Mouse (Mus musculus) ES-Bruce4 (cell line): Measurements from ENCODE around the gene Lrrc28.

Source experiments
- CTCF ChIP-seq: IDR thresholded peaks from one replicate; pipeline ENCODE4 v1.8.1; 2011; ENCODE audit warnings: low read depth, low read length
- POLR2A ChIP-seq: IDR thresholded peaks from one replicate; pipeline ENCODE4 v1.8.1; 2011; ENCODE audit warnings: low read length; ENCODE audit not compliant: insufficient read depth

DNA sequence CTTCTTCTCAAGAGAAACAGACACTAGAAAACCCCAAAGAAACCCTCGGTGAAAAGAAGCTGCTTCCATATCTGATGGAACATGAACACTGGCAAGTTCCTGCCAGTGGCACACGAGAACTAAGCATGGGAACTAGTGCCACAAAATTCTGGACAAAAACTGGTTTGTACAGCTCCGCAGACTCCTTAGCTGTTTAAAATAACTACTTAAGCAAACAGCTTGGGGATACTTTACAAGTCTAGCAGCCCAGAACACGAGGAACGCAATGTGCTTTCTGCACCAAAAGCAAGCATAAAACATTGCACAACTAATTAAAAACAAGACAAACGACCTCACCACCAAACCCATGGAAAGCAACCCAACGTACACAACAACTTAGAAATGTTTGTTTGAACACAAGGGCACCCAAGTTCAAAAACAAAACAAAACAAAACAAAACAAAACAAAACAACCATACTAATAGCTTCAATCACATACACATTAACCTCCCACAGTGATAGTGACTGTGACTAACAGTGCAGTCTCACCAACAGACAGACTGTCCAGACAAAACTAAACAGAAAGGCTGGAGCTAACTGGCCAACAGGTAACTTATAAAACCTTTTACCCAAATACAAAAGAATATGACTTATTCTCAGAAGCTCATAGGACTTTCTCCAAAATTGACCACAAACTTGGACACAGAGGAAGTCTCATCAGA is 66.1 kb downstream of the Lrrc28 start:
- TF ChIP-seq POLR2A: no peak
- no peak for TF ChIP-seq CTCF
